Mouse (Mus musculus): ENCODE data around the gene Fosb.

GRCm38 (mm10) chr7:19279581-19280114 is 30.2 kb downstream of the Fosb start, which contains the start of gene Ppm1n:
- no peak for TF ChIP-seq POLR2A (IDR thresholded peaks at IDR 0.05; ENCODE audit: control insufficient read depth, extremely low read depth, insufficient read depth, low read length, poor library complexity)
- no peak for TF ChIP-seq CTCF (IDR thresholded peaks at IDR 0.05; ENCODE audit: borderline replicate concordance, control insufficient read depth, extremely low read depth, insufficient read depth, low read length, poor library complexity)
